Mouse (Mus musculus) lung, adult 2 months (tissue): ENCODE results near the gene Gnb1. TPM values are rescaled to one million over a fixed set of nuclear protein-coding genes. Genes with fewer than 3 reads are reported as not detected.

Experiments used
- DNase-seq: peaks from one replicate; pipeline ENCODE4 v3.0.0; 2022
- H3K4me1 ChIP-seq: fragments of 200-500 bp; 2 replicates; pipeline ENCODE4 v1.6.1; 2011; ENCODE audit warnings: low read length; ENCODE audit not compliant: control insufficient read depth, insufficient read depth
- H3K4me3 ChIP-seq: fragments of 200-500 bp; replicated peaks from 2 replicates; pipeline ENCODE3; 2011; ENCODE audit warnings: low read depth, mild to moderate bottlenecking, control low read depth, low read length; ENCODE audit errors: extremely low read depth
- CTCF ChIP-seq: fragments of 200-500 bp; IDR thresholded peaks from 2 replicates; pipeline ENCODE4 v1.5.1; 2011; ENCODE audit warnings: mild to moderate bottlenecking, low read length, control low read depth; ENCODE audit not compliant: insufficient read depth
- POLR2A ChIP-seq: fragments of 200-500 bp; IDR thresholded peaks from 2 replicates; pipeline ENCODE4 v1.6.1; 2011; ENCODE audit warnings: low read depth, mild to moderate bottlenecking, control low read depth, low read length, borderline replicate concordance; ENCODE audit errors: extremely low read depth
- WGBS: fragments of 180-500 bp; shearing (Covaris S2); methylation state at CpG from one replicate; pipeline ENCODE4 v1.1.7; 2018; 5-methylcytosine and 5-hydroxymethylcytosine counted together
- polyA plus RNA-seq: library from polyadenylated mRNA; depleted of rRNA; stranded (reverse); fragments of >200 nt; gene quantifications from 2 replicates; pipeline ENCODE4 v1.2.3, GENCODE M21; 2012

Gene Gnb1
- polyA plus RNA-seq, 1 experiment, result 872 TPM

GRCm38 (mm10) chr4:155501126-155501525 is 10.0 kb downstream of the Gnb1 start:
- TF ChIP-seq POLR2A (no peak), CTCF (no peak)
- Histone ChIP-seq H3K4me1 (peaks cover 27% of the 10 kb centered on the region), H3K4me3 (no peak overlapping the region)
- no peak for DNase-seq
- 38% methylated on average over 2 of the region's 2 CpGs for WGBS

DNA sequence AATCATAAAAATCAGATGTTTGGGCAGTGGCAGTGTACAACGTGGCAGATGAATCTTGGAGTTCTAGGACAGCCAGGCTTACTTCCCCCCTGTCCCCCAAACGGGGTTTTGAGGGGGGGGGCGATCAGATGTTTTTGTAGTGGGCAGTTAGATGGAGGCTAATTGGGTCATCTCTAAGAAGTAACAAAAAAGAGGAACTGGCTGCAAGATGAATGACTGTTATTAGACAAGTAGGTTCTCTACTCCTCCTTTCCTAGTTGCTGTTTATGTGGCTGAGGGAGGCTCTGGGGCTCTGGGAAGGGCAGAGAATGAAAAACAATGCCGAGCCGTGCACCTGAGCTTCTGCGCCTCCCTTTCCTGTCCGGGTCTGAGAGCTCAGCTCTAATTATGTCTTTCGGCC is 13.9 kb downstream of the Gnb1 start:
- no peak for TF ChIP-seq POLR2A
- no peak for TF ChIP-seq CTCF
- WGBS, result 25% methylated on average over 8 of the region's 8 CpGs
- no peak for DNase-seq
- Histone ChIP-seq H3K4me3 (no peak overlapping the region), H3K4me1 (peaks cover 34% of the 10 kb centered on the region)

DNA sequence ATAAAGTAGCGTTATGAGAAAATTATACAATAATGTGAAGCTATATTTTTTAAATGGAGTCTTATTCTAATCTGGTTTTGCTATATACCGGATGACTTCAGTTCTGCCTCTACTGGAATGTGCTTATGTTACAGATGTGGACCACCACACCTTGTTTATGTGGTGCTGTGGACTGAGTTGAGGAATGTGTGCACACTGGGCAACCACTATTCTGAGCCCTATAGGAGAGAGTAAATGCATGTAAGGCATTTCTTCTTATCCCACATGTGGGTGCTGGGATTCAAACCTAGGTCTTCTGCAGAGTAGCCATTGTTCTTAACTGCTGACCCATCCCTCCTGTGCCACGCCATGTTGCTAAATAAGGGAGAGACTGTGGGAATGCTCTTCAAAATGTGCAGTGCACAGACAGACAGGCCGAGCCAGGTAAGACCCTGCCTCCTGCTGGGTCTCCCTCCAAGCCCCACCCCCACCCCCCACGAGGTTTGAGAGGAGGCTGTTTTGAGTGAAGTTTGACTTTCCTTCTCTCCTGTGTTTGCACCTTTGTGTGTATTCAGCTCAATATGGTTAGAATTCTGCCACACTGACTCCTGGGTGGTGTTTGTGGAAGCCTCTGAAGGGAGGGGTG is 14.6 kb downstream of the Gnb1 start:
- Histone ChIP-seq H3K4me1 (peaks cover 37% of the 10 kb centered on the region), H3K4me3 (no peak overlapping the region)
- TF ChIP-seq CTCF (no peak), POLR2A (no peak)
- no peak for DNase-seq
- 61% methylated on average over 5 of the region's 5 CpGs for WGBS

- no peak for TF ChIP-seq POLR2A
- DNase-seq, result no peak
- 51% methylated on average over 4 of the region's 4 CpGs for WGBS
These were observed 17.5 kb downstream of the Gnb1 start for GRCm38 (mm10) chr4:155508614-155509013.

GRCm38 (mm10) chr4:155510981-155511380 is 19.8 kb downstream of the Gnb1 start:
- DNase-seq, result no peak
- Histone ChIP-seq H3K4me3 (no peak overlapping the region), H3K4me1 (peaks cover 22% of the 10 kb centered on the region)
- 61% methylated on average over 1 of the region's 1 CpGs for WGBS
- TF ChIP-seq POLR2A (no peak), CTCF (no peak)

More at GRCm38 (mm10) chr4:155508614-155509013, 17.5 kb downstream of the Gnb1 start:
- Histone ChIP-seq H3K4me1 (peaks cover 35% of the 10 kb centered on the region), H3K4me3 (no peak overlapping the region)

- no peak for DNase-seq
- Histone ChIP-seq H3K4me3 (no peak overlapping the region), H3K4me1 (peaks cover 11% of the 10 kb centered on the region)
- 79% methylated on average over 2 of the region's 2 CpGs for WGBS
- no peak for TF ChIP-seq POLR2A
- no peak for TF ChIP-seq CTCF
These were observed 23.6 kb downstream of the Gnb1 start for GRCm38 (mm10) chr4:155514810-155515209.

GRCm38 (mm10) chr4:155517948-155518517 is 26.9 kb downstream of the Gnb1 start:
- no peak for TF ChIP-seq POLR2A
- no peak for TF ChIP-seq CTCF
- no peak for DNase-seq
- Histone ChIP-seq H3K4me3 (no peak overlapping the region), H3K4me1 (peaks cover 11% of the 10 kb centered on the region)
- WGBS, result 77% methylated on average over 7 of the region's 7 CpGs

GRCm38 (mm10) chr4:155522327-155522726 is 31.2 kb downstream of the Gnb1 start:
- no peak for TF ChIP-seq CTCF
- TF ChIP-seq POLR2A, result no peak
- DNase-seq, result no peak
- 52% methylated on average over 7 of the region's 7 CpGs for WGBS
- Histone ChIP-seq H3K4me1 (peaks cover 14% of the 10 kb centered on the region), H3K4me3 (no peak overlapping the region)

DNA sequence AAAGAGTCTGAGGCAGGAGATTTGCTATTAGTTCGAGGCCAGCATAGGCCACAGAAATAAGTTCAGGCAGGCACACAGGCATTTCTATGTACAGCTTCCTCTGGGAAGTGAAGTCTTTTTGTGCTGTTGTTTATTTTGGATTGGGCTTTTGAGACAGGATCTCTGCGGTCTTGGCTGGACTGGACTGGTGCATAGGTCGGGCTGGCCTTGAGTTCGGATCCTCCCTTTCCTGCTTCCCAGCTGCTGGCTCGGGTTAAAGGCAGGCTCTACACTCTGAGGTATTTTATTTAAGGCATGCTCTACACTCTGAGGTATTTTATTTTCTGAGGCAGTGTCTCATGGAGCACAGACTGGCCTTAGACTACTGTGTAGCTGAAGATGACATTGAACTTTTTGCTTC is 34.6 kb downstream of the Gnb1 start:
- TF ChIP-seq CTCF (no peak), POLR2A (no peak)
- Histone ChIP-seq H3K4me1 (peaks cover 19% of the 10 kb centered on the region), H3K4me3 (no peak overlapping the region)
- WGBS, result 34% methylated on average over 5 of the region's 5 CpGs
- DNase-seq, result no peak

DNA sequence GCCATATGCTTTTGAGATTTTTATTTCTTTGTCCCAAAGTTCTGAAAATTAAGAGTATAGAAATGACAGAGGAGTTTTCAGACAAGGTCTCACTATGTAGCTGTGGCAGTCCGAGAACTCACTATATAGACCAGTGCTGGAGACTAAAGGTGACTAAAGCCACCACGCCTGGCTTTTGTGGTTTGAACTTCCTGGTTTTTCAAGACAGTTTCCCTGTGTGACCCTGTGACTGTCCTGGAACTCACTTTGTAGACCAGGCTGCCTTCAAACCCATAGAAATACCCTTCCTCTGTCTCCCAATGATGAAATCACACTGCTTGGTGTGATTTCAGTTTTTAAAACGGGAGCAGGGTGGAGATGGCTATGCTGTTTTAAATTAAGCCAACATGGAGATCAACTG is 38.1 kb downstream of the Gnb1 start:
- TF ChIP-seq POLR2A (no peak), CTCF (no peak)
- WGBS, result 75% methylated on average over 3 of the region's 3 CpGs
- H3K4me3 ChIP-seq, result no peak overlapping the region
- no peak for DNase-seq
- H3K4me1 ChIP-seq, result peaks cover 11% of the 10 kb centered on the region
